Mouse (Mus musculus) midbrain, embryonic 10.5 days (tissue): ENCODE measurements around the gene Fam90a1a. TPM values are rescaled to one million over a fixed set of nuclear protein-coding genes. Genes with fewer than 3 reads are reported as not detected.
"Not testable (repeated sequence)": the region's sequence is repeated elsewhere in the genome, so short reads cannot be mapped to it uniquely, and the experiment has no call there.

ENCODE experiments used
- DNase-seq: peaks from one replicate; pipeline ENCODE4 v3.0.0-alpha.2; 2017; ENCODE audit warnings: low spot score
- H3K27ac ChIP-seq: fragments of 300-500 bp; sonication (generic); replicated peaks from 2 replicates; pipeline ENCODE4 v1.5.1; 2016; ENCODE audit warnings: mild to moderate bottlenecking
- H3K27me3 ChIP-seq: fragments of 300-500 bp; sonication (generic); 2 replicates; pipeline ENCODE4 v1.6.1; 2016; ENCODE audit warnings: low read depth, mild to moderate bottlenecking; ENCODE audit not compliant: poor library complexity, severe bottlenecking
- H3K36me3 ChIP-seq: fragments of 300-500 bp; sonication (generic); 2 replicates; pipeline ENCODE4 v1.6.1; 2016; ENCODE audit warnings: mild to moderate bottlenecking, moderate library complexity
- H3K4me1 ChIP-seq: fragments of 300-500 bp; sonication (generic); 2 replicates; pipeline ENCODE4 v1.6.1; 2016
- H3K4me3 ChIP-seq: fragments of 300-500 bp; sonication (generic); 2 replicates; pipeline ENCODE4 v1.5.1; 2016; ENCODE audit warnings: mild to moderate bottlenecking, moderate library complexity
- H3K9me3 ChIP-seq: fragments of 300-500 bp; sonication (generic); replicated peaks from 2 replicates; pipeline ENCODE4 v1.6.1; 2016; ENCODE audit warnings: mild to moderate bottlenecking
- WGBS: fragments of 180-500 bp; shearing (Covaris S2); methylation state at CpG from one replicate; pipeline ENCODE4 v1.1.7; 2016; 5-methylcytosine and 5-hydroxymethylcytosine counted together
- polyA plus RNA-seq: library from polyadenylated mRNA; unstranded; fragments of >200 nt; fragmentation: Nextera tagmentation; extraction: Ambion mirVana; gene quantifications from 2 replicates; pipeline ENCODE4 v1.2.1, GENCODE M21; 2016

Gene Fam90a1a
- polyA plus RNA-seq: not detected in 2 replicates

DNA sequence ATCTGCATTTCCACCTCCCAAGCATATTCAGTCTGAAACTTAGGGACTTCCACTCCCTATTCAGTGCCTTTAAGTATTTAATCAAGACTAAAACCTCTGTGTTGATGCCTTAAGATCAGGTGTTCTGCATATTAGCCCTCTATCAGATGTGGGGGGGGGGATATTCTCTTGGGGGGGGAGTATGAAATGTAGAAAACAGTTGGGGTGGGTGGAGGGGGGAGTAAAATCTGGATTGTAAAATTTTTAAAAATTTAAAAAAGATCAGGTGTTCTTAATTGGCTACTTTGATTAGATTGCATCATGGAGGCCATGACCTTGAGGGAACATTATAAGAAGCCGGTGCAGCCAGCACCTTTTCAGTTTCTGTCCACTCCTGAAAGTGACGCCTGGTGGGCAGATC, at the start of gene Fam90a1a:
Fam90a1a (plus strand) TSS at position 301 of the 400 bp plus-strand sequence.
- H3K4me1 ChIP-seq: no peaks in the 10 kb centered on the region
- 91% methylated on average over 2 of the region's 2 CpGs for WGBS
- no peaks in the 10 kb centered on the region for H3K9me3 ChIP-seq
- H3K27me3 ChIP-seq: no peaks in the 10 kb centered on the region
- H3K27ac ChIP-seq: no peak within 1 kb of the TSS
- no peaks in the 10 kb centered on the region for H3K36me3 ChIP-seq
- DNase-seq: no peak
- no peak within 1 kb of the TSS for H3K4me3 ChIP-seq

DNA sequence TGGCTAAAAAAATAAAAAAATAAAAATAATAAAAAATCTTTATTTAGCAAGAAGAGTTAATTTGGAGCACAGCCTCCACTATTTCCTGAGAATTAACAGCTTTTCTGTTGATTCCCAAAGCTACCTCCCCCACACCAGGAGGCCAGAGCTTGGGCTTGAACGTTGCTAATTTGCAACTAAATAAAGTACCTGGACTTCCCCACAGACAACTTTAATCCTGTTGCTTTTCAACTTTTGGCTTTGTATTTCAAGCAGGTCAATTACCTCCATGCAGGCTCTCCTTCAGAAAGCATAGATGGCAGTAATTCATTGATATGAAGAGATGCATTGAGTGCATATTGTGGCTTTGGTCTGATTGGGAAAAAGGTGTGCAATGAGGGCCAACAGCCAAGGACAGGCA, 46.6 kb upstream of the Fam90a1a start:
- Histone ChIP-seq H3K27ac (no peak overlapping the region), H3K4me3 (no peak overlapping the region), H3K36me3 (no peaks in the 10 kb centered on the region), H3K4me1 (no peaks in the 10 kb centered on the region), H3K27me3 (no peaks in the 10 kb centered on the region), H3K9me3 (no peaks in the 10 kb centered on the region)
- 12% methylated on average over 1 of the region's 1 CpGs for WGBS
- DNase-seq: no peak

DNA sequence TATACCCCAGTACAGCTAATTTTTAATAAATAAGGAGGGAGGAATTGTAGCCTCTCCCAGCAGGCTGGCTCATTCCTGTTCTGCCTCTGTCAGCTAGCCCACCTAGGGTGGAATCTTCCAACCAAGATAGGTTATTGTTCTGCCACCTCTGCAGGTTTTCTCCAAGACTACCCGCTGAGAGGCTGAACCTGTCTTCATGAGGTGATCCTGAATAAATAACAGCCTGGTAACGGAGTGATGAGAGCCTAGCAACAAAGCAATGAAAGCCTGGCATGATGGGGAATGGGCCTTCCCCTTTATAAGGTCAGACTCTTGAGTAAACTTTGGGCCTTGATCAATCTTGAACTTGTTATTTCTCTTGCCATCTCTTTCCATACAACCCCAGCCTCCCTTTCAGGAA, 46.0 kb upstream of the Fam90a1a start:
- DNase-seq: no peak
- no peaks in the 10 kb centered on the region for H3K27me3 ChIP-seq
- H3K36me3 ChIP-seq: no peaks in the 10 kb centered on the region
- no peaks in the 10 kb centered on the region for H3K9me3 ChIP-seq
- H3K4me3 ChIP-seq: no peak overlapping the region
- no peak overlapping the region for H3K27ac ChIP-seq
- 17% methylated on average over 2 of the region's 2 CpGs for WGBS
- H3K4me1 ChIP-seq: no peaks in the 10 kb centered on the region

DNA sequence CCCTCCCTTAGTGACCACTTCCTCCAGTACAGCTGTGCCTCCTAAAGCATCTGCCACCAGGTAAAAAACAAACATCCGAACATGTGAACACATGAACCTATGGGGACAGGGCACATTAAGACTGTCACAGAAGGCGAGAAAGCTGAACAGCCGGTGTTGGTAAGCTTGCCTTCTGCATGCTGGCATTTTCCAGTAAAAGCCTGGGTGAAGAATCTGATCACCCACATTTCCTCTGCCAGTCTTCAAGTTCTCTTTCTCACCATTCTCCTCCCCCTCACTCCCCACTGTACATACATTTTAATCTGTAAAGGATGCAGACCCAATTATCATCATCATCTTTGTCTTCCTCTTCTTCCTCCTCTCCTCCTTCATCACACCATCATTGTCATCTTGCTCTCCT, 42.9 kb upstream of the Fam90a1a start:
- WGBS: 91% methylated on average over 3 of the region's 3 CpGs
- Histone ChIP-seq H3K4me1 (no peaks in the 10 kb centered on the region), H3K9me3 (no peaks in the 10 kb centered on the region), H3K36me3 (no peaks in the 10 kb centered on the region), H3K4me3 (no peak overlapping the region), H3K27ac (no peak overlapping the region), H3K27me3 (no peaks in the 10 kb centered on the region)
- no peak for DNase-seq

DNA sequence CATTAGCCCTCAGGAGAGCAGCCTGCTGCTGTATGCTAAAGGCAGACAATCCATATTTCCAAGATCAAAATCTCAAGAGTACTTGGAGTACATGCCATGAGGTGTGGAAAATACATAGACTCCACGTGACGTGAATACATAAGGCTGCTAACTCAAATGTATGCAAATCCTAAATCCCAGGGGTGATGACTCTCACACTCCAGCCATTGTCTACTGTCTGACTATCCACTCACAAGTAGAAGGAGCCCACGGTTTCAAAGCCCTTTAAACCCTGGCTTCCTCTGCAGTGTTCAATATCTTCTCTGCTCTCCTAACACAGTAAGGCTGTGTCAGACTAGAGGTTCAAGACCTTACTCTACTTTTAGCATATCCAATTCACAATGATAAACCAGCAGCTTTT, 27.8 kb upstream of the Fam90a1a start:
- WGBS: 61% methylated on average over 3 of the region's 3 CpGs
- not testable (repeated sequence) for H3K27me3 ChIP-seq

DNA sequence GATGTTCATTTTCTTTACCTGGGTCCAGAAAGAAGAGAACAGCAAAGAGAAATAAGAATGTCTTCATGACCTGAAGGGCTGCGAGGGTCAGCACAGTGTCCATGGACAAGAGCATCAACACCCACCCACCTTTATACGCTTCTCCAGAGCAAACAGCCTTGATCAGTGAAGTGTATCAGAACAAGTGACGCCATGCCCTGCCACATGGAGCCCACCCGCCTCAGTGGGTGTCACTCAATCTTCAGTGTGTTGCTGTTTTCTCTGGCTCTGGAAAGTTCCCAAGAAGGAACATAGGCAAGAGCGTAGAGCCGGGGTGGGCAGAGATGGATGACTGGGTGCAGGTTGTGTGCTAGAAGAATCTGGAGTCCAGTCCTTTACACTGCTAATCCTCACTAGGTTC, 25.9 kb upstream of the Fam90a1a start, which contains the start of gene Defb15:
Defb15 (minus strand) TSS at position 101 of the 400 bp plus-strand sequence.
- H3K36me3 ChIP-seq: no peaks in the 10 kb centered on the region
- no peaks in the 10 kb centered on the region for H3K27me3 ChIP-seq
- H3K9me3 ChIP-seq: 0 out of 2 replicates have a peak, but pooled peaks cover 6% of the 10 kb centered on the region
- H3K4me1 ChIP-seq: no peaks in the 10 kb centered on the region
- DNase-seq: no peak
- H3K4me3 ChIP-seq: no peak within 1 kb of the TSS
- WGBS: 90% methylated on average over 6 of the region's 6 CpGs
- no peak within 1 kb of the TSS for H3K27ac ChIP-seq

More for the DNA sequence above, 27.8 kb upstream of the Fam90a1a start:
- not testable (repeated sequence) for DNase-seq, H3K27ac ChIP-seq, H3K4me1 ChIP-seq, H3K9me3 ChIP-seq, H3K36me3 ChIP-seq, H3K4me3 ChIP-seq

DNA sequence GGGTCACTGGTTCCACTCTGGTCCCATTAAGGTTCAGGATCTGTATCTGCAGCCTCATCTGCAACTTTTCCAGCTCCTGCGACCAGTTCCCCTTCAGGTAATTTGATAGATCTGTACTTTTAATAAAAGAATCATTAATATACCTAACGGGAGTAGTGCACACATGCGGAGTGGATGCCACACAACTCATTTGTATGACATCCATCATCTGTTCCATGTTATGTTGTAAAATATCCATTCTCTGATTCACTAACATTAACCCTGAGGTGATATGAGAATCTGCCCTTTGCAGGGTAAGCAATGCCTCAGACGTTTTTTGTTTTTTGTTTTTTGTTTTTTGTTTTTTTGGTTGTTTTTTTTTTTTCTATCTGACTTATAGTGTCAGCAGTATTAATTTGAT, 20.5 kb upstream of the Fam90a1a start, which contains the start of gene Defb35:
Defb35 (plus strand) TSS at position 301 of the 400 bp plus-strand sequence.
- not testable (repeated sequence) for H3K4me3 ChIP-seq, H3K27me3 ChIP-seq, H3K36me3 ChIP-seq, DNase-seq, H3K27ac ChIP-seq, H3K4me1 ChIP-seq, H3K9me3 ChIP-seq
- 87% methylated on average over 4 of the region's 4 CpGs for WGBS

DNA sequence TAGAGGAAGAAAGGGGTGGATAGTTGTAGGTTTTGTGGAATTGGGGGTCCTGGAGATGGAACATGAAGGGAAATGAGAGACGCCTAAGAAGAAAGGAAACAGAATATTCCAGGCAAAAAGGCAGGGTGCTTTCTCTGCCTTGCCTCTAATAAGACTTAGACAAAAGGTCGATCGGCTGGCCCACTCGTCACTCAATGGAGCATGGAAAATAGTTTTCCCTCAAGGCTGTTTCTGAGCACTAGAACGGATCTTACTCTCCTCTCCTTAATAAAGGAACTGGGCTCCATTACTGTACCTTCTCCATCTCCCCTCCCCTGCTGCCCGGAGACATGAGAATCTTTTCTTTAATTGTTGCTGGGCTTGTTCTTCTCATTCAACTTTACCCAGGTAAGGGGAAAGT, 12.1 kb upstream of the Fam90a1a start, which contains the start of gene Defb13:
Defb13 (plus strand) TSS at position 301 of the 400 bp plus-strand sequence.
- Histone ChIP-seq H3K4me1 (no peaks in the 10 kb centered on the region), H3K9me3 (no peaks in the 10 kb centered on the region), H3K27ac (no peak within 1 kb of the TSS), H3K27me3 (no peaks in the 10 kb centered on the region), H3K4me3 (no peak within 1 kb of the TSS), H3K36me3 (no peaks in the 10 kb centered on the region)
- DNase-seq: no peak
- WGBS: 89% methylated on average over 6 of the region's 6 CpGs

DNA sequence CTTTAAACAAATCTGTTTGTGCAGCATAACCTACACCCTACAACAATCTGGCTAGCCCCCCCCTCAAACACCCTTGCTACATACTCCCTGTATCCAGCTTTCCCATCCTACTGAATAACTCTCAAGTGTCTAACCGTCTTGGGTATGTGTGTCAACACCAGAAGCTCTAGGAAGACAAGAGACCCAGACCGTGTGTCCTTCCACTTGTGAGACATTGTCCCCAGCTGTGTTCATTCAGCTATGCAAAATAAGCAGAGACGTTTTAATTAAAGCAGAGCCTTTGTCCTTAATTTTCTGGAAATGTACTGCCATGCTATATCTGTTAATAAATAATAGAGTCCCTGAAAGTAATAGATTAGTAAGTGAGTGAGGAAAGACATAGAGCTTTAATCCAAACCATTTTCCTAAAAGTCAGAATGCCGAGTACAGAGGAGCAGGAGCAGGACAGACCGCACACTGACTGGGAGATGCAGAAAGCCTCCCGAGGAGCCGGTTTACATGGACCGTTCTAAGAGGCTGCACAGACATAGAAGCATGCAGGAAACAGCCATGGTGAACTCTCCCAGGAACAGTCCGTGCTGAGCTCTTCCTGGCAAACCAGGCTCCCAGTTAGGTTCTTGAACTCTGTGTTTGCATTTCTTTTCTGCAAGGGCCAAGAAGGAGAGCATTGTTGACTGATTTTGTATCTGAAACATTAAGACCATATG, 11.1 kb upstream of the Fam90a1a start:
- Histone ChIP-seq H3K9me3 (no peaks in the 10 kb centered on the region), H3K4me1 (no peaks in the 10 kb centered on the region), H3K27ac (no peak overlapping the region), H3K36me3 (no peaks in the 10 kb centered on the region), H3K27me3 (no peaks in the 10 kb centered on the region), H3K4me3 (no peak overlapping the region)
- DNase-seq: no peak
- 76% methylated on average over 9 of the region's 9 CpGs for WGBS

DNA sequence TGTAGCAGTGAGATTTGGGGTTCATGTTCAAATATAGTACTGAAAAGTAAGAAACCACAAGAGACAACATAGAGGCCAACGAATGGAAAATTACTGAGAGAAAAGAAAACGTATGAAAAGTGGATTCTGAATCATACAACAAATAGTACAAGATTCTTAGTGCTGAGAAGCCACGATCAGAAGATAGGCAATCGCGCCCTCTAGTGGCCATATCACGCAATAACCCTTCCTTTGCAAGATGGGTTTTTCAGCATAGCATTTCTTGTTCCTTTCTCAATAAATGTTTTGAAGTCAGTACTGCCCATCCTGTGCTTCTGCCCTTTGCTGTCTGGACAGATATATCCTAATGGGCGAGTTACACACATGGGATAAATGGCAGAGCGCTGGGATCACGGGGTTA, 3.2 kb upstream of the Fam90a1a start:
- no peaks in the 10 kb centered on the region for H3K4me1 ChIP-seq
- DNase-seq: peak; percentile 34
- H3K27me3 ChIP-seq: no peaks in the 10 kb centered on the region
- H3K9me3 ChIP-seq: no peaks in the 10 kb centered on the region
- no peaks in the 10 kb centered on the region for H3K36me3 ChIP-seq
- no peak overlapping the region for H3K4me3 ChIP-seq
- WGBS: 7% methylated on average over 9 of the region's 9 CpGs
- no peak overlapping the region for H3K27ac ChIP-seq

DNA sequence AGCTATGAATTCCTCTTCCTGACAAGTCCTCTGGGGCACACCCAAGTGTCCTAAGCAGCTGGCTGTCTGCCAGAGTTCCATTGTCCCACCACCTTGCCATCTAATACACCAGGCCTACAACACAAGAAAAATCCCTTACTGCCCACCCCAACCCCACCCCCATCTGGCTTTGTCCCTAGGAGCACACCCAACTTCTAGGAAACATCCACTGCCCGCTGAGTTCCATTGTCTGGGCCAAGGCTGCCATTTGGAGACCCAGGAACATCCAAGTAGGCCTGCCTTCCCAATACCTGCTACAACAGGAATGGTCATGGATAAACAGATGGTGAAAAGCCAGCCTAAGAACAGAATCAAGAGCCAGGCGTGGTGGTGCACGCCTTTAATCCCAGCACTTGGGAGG, 2.2 kb upstream of the Fam90a1a start:
- Histone ChIP-seq H3K36me3 (no peaks in the 10 kb centered on the region), H3K4me1 (no peaks in the 10 kb centered on the region), H3K27ac (no peak overlapping the region), H3K27me3 (no peaks in the 10 kb centered on the region), H3K9me3 (no peaks in the 10 kb centered on the region), H3K4me3 (no peak overlapping the region)
- DNase-seq: no peak
- 89% methylated on average over 3 of the region's 3 CpGs for WGBS

DNA sequence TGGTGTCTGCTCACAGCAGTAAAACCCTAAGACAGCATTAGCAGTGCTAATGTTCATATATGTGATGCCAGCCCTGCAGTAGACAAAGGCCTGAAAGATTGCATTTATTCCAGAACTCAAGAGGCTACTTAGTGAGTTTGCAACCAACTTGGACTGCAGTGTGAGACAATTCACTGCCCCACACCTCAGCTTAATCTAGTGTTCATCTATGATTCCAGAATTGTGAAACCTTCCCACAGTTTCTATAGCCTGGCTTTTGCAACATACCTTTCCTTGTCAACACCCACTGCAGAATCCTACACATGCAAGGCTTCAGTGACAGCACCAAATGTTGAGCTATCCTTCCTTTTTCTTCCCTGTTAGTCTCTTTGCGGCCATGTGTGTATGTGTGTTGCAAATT, 8.1 kb downstream of the Fam90a1a start:
- Histone ChIP-seq H3K4me1 (no peaks in the 10 kb centered on the region), H3K27me3 (no peaks in the 10 kb centered on the region), H3K27ac (no peak overlapping the region), H3K9me3 (no peaks in the 10 kb centered on the region; the same call in 1 of the 2 replicates), H3K36me3 (no peaks in the 10 kb centered on the region), H3K4me3 (no peak overlapping the region)
- no peak for DNase-seq
- WGBS: 91% methylated on average over 1 of the region's 1 CpGs

DNA sequence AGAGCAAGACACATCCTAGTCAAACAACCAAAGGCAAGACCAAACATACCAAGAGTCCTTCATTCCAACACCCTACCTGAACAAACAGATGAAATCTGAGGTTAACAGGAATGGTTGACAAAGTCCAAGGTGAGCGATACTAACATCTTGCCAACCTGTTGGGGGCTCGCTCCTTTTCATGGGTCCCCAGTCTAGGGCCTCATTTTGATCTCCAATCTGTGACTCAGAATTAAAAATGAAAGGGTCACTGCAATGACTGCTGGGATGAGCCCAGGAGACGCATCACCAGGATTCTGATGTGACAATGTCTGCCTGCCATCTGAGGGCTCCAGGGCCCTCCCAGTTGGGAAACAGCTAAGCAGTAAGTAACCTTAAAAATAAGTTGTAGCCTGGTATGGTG, 11.0 kb downstream of the Fam90a1a start, which contains the start of gene Ccdc70:
Ccdc70 (plus strand) TSS at position 301 of the 400 bp plus-strand sequence.
- DNase-seq: no peak
- Histone ChIP-seq H3K4me3 (no peak within 1 kb of the TSS), H3K36me3 (no peaks in the 10 kb centered on the region), H3K27me3 (no peaks in the 10 kb centered on the region), H3K4me1 (no peaks in the 10 kb centered on the region), H3K27ac (no peak within 1 kb of the TSS), H3K9me3 (no peaks in the 10 kb centered on the region)
- 91% methylated on average over 3 of the region's 3 CpGs for WGBS
